Mouse (Mus musculus) megakaryocyte, embryonic 14.5 days (primary cell): ENCODE data around the gene Kctd21.

Experiments used
- FLI1 ChIP-seq: IDR thresholded peaks from 2 replicates; pipeline ENCODE4 v1.6.1; 2012; ENCODE audit warnings: low read length, inconsistent platforms, mixed read lengths
- GATA1 ChIP-seq: IDR thresholded peaks from 3 replicates; pipeline ENCODE4 v1.6.1; 2012; ENCODE audit warnings: mixed read lengths, low read length, inconsistent platforms, borderline replicate concordance

- TF ChIP-seq GATA1: no peak
- TF ChIP-seq FLI1: no peak
These were observed 59.4 kb downstream of the Kctd21 start for GRCm38 (mm10) chr7:97391293-97392078.
